9 mouse cellular contexts compared by ENCODE assay signal in genomic region chr7:37931631-37932030, GRCm38 (mm10).
DNase-seq lines count a peak whose midpoint lies in the region; ATAC-seq lines count a peak whose summit lies in the region.
"Had no signal": no experiment of that assay in that cellular context is flagged by ENCODE, and none has a peak within 500 bp of the region (broad histone marks: within the 10 kb centered on the region; RNA-seq: fewer than 3 reads in every experiment).

No protein-coding gene starts in this region.

- H3K4me1 ChIP-seq in kidney, embryonic 16.5 days (ENCODE audit: insufficient read depth, low read length): peaks cover 14% of the 10 kb centered on the region
- peaks cover 28% of the 10 kb centered on the region for H3K4me1 ChIP-seq in embryonic facial prominence, embryonic 15.5 days
- H3K4me1 ChIP-seq in liver, embryonic 16.5 days (ENCODE audit: control insufficient read depth, low read depth, low read length): no peaks in the 10 kb centered on the region; the same call in 1 of the 2 replicates

- H3K36me3 ChIP-seq in kidney, embryonic 16.5 days (ENCODE audit: insufficient read depth, low read length): no peaks in the 10 kb centered on the region
- H3K36me3 ChIP-seq in embryonic facial prominence, embryonic 15.5 days: no peaks in the 10 kb centered on the region
- H3K36me3 ChIP-seq in liver, embryonic 16.5 days (ENCODE audit: control insufficient read depth, insufficient read depth): no peaks in the 10 kb centered on the region

- no peak; the same call in 1 of the 2 replicates for ATAC-seq in kidney, embryonic 16.5 days (ENCODE audit: low FRiP score, low TSS enrichment)
- no peak for ATAC-seq in embryonic facial prominence, embryonic 15.5 days (ENCODE audit: insufficient number of reproducible peaks, low FRiP score, low TSS enrichment, low read depth)
- ATAC-seq in liver, embryonic 16.5 days (ENCODE audit: low read depth): peak; percentile 95

- H3K4me3 ChIP-seq in kidney, embryonic 16.5 days (ENCODE audit: low read length): no peak overlapping the region
- H3K4me3 ChIP-seq in embryonic facial prominence, embryonic 15.5 days (replicated peaks): no peak overlapping the region
- H3K4me3 ChIP-seq in liver, embryonic 16.5 days (ENCODE audit: low read depth, low read length): no peak overlapping the region

- H3K9ac ChIP-seq in kidney, embryonic 16.5 days (replicated peaks; ENCODE audit: low read length): no peak overlapping the region
- no peak overlapping the region for H3K9ac ChIP-seq in embryonic facial prominence, embryonic 15.5 days
- H3K9ac ChIP-seq in liver, embryonic 16.5 days (ENCODE audit: low read depth, low read length): no peak overlapping the region

- 20% methylated on average over 3 of the region's 3 CpGs for WGBS in kidney, embryonic 16.5 days
- 16% methylated on average over 3 of the region's 3 CpGs for WGBS in embryonic facial prominence, embryonic 15.5 days
- 29% methylated on average over 3 of the region's 3 CpGs for WGBS in liver, embryonic 16.5 days (ENCODE audit: insufficient replicate concordance)

- 0 out of 2 replicates have a peak overlapping the region, but pooled peaks have one; percentile 26 for H3K27ac ChIP-seq in kidney, embryonic 16.5 days (ENCODE audit: low read length)
- peak overlapping the region; percentile 17; the same call in 1 of the 2 replicates for H3K27ac ChIP-seq in embryonic facial prominence, embryonic 15.5 days (replicated peaks)
- peak overlapping the region; percentile 69 for H3K27ac ChIP-seq in liver, embryonic 16.5 days (ENCODE audit: low read length)

- no peaks in the 10 kb centered on the region for H3K27me3 ChIP-seq in kidney, embryonic 16.5 days (ENCODE audit: insufficient read depth, low read length)
- no peaks in the 10 kb centered on the region for H3K27me3 ChIP-seq in embryonic facial prominence, embryonic 15.5 days
- H3K27me3 ChIP-seq in liver, embryonic 16.5 days (ENCODE audit: control insufficient read depth, insufficient read depth, low read depth, low read length): no peaks in the 10 kb centered on the region

- H3K9me3 ChIP-seq in kidney, embryonic 16.5 days (ENCODE audit: low read length): no peaks in the 10 kb centered on the region
- no peaks in the 10 kb centered on the region for H3K9me3 ChIP-seq in embryonic facial prominence, embryonic 15.5 days (replicated peaks)
- no peaks in the 10 kb centered on the region for H3K9me3 ChIP-seq in liver, embryonic 16.5 days (replicated peaks; ENCODE audit: control insufficient read depth, low read length)

- H3K4me2 ChIP-seq in kidney, embryonic 16.5 days (replicated peaks; ENCODE audit: low read depth, low read length): no peak overlapping the region
- no peak overlapping the region for H3K4me2 ChIP-seq in embryonic facial prominence, embryonic 15.5 days (replicated peaks)
- H3K4me2 ChIP-seq in liver, embryonic 16.5 days (ENCODE audit: low read depth, low read length): no peak overlapping the region; the same call in 1 of the 2 replicates

- DNase-seq in kidney, postnatal 25 days: no peak
- DNase-seq in embryo, embryonic 10.5 days (ENCODE audit: low spot score): peak; percentile 60
- no peak for DNase-seq in cerebellum, adult 18-20 months
- no peak for DNase-seq in ovary, postnatal 14 days (ENCODE audit: low spot score)
- DNase-seq in kidney, postnatal 14 days: no peak
- DNase-seq: spleen, adult 18-20 months had no signal

Comparison
In these comparisons a context has a peak if more than half of its experiments do, and no peak if none do; other contexts are left out.
1. H3K27ac ChIP-seq: peak in every context shown above with its lines; median percentile 69 in liver, embryonic 16.5 days; 26 in kidney, embryonic 16.5 days; 17 in embryonic facial prominence, embryonic 15.5 days.